Mouse (Mus musculus) heart, adult 8-10 months (tissue): ENCODE results near the gene Jak3. TPM values are rescaled to one million over a fixed set of nuclear protein-coding genes. Genes with fewer than 3 reads are reported as not detected.
"Not testable (repeated sequence)": the region's sequence is repeated elsewhere in the genome, so short reads cannot be mapped to it uniquely, and the experiment has no call there.

ENCODE experiments used
- DNase-seq: peaks from one replicate; pipeline ENCODE4 v3.0.0; 2022; ENCODE audit warnings: low spot score
- total RNA-seq, 4 experiments: library from RNA; stranded (reverse); gene quantifications; 2 replicates each; pipeline ENCODE4 v1.2.4; 2022

Gene Jak3
- total RNA-seq, 4 experiments from 2014 or later, result 6.4 to 10.3 (median 7.6) TPM

DNA sequence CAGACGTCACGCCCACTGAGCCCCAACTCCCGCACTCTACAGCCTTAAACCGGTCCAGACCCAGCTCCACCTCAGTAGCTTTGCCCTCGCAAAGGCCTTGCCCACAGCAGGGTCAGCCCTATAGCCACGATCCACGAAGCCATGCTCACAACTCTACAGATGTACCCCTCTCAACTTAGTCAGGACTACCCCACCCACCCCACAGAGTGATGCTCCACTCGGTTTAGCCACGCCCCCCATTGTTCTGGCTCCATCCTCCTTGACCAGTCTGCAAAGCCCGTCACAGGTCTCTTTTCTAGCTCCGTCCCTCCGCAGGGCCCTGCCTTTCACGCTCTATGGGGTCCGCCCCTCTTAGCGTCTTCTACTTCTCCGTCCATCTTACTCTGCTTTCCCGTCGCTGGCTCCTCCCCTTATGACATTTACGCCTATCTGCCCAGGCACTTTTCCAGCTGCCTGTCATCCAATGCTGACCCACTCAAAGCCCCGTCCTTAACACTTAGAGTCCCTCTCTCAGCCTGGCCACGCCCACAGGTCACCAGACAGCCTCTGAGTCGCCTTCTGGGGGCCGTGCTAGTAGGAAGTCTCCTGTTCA, 10.1 kb downstream of the Jak3 start:
- DNase-seq, result no peak

DNA sequence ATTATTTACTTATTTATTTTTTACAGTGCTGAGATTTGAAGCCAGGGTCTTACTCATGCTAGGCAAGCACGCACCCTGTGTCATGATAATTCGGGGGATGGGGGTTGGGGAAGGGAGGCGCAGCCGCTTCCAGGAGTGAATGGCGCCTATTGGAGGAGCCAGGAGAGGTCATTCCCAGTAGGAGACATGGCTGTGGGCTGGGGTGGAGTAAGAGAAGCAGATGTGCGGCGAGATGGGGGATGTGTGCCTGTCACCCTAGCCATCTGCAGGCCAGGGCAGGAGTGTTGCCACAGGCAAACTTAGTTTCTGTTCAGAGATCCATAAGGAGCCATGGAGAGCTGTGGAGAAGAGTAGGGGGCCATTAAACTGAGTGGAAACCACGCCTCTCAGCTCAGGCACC, 11.5 kb downstream of the Jak3 start:
- no peak for DNase-seq

DNA sequence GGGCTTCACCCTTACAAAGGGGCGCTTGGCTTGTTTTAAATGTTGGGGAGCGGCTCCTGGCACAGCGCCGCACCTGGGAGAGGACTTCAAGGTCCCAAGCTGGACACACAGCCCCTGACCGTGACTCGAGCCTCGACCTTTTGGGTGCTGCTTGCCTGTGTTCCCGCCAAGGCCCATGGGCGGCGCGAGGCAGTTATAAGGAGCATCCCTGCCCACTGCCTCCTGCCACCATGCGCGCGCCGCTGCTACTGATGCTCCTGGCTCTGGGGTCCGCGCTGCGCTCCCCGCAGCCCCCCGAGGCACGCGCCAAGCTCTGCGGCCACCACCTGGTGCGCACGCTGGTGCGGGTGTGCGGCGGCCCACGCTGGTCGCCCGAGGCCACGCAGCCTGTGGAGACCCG, 12.9 kb downstream of the Jak3 start, which contains the start of gene Insl3:
Insl3 (plus strand) TSS at position 187 of the 400 bp plus-strand sequence.
- no peak for DNase-seq

DNA sequence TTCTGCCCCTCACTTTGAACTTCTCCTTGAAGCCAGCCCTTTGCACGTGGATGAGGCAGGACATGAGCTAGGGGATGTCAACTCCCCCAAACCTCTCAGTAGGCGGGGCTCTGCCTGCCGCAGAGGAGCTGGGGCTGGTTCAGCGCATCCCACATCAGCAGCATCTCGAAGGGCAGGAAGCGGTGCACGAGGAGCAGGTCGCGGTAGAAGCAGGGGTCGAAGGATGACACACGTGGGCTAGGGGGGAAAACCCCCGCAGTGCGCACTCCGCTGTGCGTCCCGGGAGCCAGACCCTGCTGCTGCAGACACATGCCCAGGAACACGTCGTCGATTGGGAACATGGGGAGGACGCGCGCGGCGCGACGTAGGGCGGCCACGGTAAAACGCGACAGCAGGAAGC, 16.4 kb downstream of the Jak3 start:
- no peak for DNase-seq

DNA sequence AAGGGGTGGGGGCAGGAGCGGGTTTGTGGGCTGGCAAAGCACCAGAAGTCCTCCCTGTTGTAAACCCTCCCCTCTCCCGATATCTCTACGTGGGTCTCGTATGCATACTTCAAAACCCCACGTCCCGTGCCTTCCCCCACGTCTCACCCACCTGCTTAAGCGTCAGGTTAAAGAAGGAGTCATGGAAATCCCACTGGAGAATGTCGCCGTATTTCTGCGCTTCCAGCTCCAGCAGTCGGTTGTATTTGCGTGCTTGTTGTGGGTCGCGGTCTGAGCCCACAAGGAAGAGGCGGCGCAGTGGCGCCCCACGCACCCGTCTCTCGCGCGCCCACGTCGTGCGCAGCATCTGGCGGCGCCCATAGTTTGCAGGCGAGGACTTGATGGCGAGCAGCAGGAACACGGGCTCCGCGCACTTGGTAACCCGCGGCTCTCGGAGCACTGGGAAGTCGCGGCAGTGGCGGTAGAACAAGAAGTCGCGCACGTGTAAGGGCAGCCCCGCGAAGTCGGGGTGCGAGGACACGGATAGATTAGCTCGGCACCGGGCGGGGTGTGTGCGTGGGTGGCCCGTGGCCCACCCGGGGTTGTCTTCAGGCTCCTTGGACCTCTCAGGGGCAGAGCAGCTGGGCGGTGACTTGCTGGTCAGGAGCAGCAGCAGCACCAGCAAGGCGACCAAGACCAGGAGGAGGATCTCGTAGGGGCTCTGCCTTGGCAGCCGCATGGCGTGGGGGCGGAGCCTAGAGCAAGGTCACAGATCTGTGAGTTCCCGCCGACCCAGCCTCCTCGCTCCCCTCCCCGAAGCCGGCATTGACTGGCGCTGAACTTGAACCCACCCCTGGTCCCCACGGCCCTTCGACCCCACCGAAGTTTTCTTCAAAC, 17.3 kb downstream of the Jak3 start:
- no peak for DNase-seq

DNA sequence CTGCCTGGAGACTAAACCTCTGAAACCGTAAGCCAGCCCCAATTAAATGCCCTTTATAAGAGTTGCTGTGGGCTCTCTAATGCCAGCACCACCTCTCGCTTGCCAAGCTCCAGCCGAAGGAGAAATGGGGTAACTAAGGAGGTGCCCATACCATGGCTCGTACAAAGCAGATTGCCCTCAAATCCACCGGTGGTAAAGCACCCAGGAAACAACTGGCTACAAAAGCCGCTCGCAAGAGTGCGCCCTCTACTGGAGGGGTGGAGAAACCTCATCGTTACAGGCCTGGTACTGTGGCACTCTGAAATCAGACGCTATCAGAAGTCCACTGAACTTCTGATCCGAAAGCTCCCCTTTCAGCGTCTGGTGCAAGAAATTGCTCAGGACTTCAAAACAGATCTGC, 19.4 kb downstream of the Jak3 start:
- DNase-seq, result not testable (repeated sequence)

DNA sequence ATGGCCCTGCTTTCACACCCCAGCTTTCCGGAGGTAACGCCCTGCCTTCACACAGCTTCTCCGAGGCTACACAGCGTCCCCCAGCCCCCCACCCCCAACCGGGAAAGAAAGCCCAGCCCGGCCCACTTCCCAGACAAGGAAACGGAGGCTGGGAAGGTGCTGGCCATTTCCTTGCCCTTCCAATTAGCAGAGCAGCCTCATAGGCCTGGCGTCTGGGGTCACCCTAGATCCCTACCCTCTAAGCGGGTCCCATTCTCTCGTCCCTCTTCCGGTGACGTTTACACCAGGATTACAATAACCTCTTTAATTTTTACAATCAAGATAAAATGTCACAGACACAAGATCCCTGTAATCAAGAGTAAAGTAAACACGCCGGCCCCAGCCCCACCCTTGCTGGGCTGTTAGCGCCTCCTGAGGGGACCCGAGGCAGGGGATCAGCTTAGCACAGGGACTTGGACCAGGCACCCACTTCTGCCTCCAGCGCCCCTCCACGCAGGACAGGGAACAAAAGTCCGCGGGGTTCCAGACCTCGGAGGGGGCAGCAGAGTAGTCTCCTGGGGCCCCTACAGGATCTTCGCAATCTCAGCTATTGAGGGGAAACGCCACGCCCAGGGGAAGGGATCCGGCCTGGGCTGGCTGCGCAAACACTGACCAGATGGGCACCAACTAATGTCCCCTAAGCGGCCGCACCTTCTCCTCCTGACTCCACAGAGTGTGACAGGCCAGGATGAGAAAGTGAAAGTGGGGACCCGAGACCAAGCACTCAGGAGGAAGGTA, 24.6 kb downstream of the Jak3 start:
- DNase-seq, result no peak

DNA sequence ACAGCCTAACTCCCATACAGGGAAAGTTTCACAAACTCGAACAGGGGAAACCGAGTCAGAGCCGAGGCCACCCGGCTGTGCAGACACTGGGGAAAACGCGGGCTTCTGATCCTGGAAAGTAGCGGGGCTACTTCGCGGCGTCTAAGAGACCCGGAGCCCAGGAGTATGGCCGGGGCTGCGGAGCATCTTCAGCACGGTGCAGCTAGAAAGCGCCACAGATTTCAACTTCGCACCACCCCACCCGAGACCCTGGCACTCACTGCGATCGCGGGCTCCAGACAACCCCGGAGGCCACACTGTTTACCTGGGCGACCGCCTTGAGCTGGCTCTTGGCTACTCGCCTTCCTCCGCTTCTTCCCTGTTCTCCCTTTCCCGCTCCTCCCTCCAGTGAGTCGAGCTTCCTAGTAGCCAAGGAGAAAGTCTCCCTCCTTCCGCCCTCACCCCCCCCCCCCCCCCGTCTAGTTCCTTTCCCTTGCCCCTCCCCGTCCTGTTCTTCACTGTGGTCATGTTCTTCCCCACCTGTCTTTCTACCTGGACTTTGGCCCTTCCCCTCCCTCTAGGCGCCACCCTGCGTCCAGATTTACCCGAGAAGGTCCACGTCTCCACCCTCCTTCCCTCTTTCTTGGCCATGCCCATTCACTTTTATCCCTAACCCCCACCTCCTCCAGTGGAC, 25.5 kb downstream of the Jak3 start, which contains the start of gene B3gnt3:
B3gnt3 (minus strand) TSS at position 376 of the 673 bp plus-strand sequence.
- no peak for DNase-seq

DNA sequence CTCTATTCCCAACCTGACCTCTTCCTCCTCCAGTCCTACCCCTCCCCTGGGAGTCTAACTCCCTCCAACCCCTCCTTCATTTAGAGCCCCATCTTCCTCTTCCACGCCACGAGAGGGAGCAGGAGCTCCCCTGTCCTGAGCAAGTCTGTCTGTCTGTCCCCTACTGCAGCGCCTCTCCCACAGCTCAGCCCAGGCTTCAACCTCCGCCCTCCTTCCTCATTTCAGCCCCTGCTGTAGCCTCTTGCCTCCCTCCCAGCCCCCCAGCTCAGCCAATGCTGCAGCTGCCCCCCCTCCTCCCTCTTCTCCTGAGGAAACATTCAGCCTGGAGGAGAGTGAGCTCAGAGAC, 26.0 kb downstream of the Jak3 start:
- no peak for DNase-seq

DNA sequence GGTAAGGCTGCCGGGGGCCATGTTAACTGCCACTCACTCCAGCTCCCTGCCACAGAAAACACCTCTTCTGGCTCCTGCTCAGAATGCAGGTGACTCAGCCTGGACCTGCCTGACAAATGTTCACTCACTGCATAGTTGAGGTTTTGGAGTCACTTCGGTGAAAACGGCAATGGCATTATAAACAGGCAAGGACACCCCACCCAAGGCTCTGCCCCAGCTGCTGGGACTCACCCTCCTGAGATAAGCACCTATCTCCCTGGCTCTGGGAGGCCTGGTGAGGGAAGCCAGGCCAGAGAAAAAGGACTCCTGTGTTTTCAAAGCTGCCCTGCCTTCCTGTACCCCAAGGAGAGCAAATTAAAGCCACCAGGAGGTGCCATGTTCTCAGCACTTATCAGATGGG, 26.8 kb downstream of the Jak3 start:
- DNase-seq, result no peak

DNA sequence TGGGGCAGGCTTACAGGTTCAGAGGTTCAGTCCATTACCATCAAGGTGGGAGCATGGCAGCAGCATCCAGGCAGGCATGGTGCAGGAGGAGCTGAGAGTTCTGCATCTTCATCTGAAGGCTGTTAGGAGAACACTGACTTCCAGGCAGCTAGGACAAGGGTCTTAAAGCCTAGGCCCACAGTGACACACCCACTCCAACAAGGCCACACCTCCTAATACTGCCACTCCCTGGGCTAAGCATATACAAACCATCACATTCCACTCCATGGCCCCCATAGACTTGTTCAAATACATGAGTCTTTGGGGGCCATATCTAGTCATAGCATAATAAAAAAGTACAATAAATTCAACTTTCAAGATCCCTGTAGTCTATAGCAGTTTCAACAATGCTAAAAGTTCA, 27.3 kb downstream of the Jak3 start:
- not testable (repeated sequence) for DNase-seq

DNA sequence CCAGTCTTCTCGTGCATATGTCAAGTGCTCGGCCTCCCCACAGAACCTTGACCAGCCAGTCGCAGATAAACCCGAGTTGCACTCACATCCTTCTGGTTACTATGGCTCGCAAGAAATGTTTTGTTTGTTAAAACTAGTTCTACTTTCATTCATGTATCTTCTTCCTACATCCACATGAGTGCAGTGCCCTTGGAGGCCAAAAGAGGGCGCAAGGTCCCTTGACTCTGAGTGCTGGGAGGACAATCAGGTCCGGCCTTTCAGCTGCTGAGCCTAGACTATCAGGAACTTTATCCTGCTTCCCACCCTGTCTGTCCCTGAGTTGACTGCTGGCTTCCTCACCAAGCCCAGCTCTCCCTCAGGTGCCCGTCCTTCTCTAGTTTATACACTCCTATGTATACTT, 31.8 kb downstream of the Jak3 start:
- no peak for DNase-seq

DNA sequence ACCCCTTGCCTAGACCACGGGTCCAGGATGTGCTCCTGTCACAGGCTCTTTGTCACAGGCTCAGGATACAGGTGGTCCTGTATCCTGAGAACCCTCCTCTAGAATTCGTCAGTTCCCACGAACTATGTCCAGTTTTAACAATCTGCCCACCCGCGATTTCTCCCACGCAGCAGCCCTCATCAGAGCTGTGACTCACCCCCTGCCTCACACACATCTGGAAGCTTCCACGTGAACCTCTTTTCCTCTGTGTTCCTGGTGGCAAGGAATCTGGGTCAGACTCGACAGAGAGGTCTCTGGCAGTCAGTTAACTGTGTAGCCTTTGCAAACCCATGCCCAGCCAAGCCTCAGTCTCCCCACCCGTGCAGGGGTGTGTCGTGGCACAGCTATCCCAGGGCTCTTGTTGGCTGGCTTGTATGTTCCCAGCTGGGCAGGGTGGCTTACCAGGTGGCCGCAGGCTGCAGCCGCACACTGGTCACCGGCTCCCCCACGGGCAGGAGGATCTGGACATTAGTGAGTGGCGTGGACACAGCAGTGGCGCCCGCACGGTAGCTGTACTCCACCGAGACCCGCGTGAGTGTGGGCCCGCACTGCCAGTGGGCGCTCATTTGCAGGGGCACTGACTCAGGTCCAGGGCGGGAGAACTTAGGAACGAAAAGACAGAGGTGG, 33.2 kb downstream of the Jak3 start:
- DNase-seq, result no peak

DNA sequence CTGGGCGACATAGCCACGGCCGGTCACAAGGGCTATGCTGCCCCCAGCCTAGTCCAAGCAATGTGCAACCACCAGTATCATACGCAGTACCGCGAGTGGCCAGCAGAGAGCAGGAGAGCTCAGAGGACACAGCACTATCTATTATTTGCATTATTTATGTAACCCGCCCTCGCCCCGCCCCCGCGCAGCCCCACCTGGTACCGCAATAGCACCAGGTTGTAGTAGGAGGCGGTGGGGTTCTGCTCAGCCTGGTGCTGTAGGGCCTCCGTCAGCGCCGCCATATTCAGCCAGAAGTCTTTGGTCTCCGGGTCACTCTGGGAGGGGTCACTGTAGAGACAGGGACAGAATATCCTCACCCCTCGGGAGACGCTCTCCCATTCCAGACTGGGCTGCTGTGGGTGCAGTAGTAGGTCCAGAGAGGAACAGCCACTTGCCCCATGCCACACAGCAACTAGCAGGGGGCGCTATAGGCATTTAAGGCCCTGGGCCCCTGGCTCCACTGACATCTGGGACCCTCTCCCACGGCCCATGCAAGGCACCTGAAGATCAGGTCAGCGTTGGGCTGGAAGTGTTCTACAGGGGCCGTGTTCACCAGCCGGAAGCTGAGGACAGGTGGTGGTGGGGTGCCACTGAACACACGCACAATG, 33.8 kb downstream of the Jak3 start:
- peak; percentile 73 for DNase-seq

DNA sequence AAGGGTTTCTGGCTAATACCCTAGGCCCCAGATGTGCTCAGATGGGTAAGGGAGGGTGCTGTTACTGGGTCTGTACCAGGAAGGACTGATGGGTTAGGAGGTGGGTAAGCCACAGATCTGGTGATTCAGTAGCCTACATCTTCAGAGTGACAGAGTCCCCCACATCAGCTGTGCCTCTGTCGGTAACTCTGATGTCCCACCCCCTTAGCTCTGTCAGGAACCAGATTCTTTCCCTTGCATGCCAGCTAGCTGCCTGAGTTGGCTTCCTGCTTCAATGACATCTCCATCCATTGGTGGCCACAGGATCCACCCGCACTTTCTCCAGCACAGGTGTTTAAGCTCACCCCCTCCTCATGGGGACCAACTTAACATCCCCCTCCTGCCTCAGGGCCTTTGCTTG, 35.5 kb downstream of the Jak3 start:
- DNase-seq, result no peak

DNA sequence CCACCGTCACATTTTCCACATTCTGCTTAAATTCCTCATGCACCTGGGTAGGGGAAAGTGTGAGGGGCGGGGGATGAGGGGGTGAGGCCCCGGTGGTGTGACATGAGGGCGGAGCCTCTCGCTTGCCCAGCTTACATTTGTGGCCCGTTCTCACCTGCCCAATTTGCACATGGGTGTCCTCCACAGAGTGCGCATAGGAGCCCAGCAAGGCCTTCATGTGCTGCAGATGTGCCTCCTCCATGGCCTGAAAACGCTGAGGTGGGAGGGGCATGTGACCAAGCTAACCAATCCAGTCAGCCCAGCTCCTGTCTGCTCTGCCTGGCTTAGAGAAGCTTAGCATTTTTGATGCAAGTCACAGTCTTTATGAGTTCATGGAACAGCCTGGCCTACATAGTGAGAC, 39.4 kb downstream of the Jak3 start:
- no peak for DNase-seq

DNA sequence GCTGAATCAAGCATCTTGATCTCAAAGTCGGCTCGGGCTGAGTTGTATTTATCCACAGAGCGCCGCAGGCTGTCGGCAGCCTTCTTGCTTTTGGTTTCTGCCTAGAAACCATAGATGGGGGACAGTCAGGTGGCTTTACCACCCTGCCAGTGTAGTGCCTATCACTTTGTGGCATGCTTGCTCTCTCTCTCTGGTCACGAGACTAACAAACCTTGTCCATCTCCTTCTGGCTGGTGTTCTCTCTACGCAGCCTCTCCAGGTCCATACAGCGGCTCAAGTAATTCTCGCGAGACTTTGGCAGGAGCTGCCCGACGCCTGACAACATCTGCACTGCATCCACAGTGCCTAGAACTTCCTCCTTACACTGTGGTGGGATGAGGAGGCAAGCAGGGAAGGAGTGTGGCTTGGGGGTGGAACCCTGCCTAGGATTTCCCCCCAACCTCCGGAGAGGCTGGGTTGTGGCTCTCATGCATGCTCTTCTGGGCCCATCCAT, 40.5 kb downstream of the Jak3 start:
- DNase-seq, result no peak

DNA sequence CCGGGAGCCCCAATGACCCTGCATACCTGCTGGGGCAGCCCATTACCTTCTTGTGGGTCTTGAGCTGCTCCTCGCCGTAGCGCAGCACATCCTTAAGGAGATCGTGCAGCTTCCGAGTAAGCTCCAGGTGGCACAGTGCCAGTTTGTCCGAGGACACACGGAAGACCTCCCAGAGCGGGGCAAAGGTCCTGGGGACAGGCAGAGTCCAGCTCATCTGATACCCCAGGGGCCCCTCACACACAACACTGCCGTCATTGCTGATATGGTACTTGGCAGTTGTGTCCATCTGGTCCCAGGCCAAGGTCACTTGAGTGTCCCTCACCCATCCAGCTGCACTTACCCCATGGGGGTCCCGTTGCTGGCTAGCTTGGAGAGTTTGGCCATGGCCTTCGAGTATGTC, 41.0 kb downstream of the Jak3 start:
- no peak for DNase-seq

DNA sequence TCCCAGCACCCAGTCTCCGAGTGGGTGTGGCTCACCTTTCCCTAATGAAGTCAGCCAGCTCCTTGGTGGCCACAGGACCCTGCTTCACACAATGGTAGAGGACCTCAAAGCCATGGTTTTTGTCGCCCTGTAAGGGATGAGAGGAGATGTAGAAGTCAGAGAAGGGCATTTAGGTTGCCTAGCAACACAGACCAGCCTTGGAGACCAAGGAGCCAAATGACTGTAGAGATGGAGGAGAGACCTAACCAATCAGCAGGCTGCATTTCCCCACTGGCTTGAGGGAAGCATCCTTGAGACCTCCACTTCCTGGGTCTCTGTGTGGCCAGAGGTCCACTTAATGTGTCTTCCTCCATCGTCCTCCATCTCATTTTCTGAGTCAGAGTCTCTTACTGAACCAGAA, 42.2 kb downstream of the Jak3 start:
- DNase-seq, result no peak

DNA sequence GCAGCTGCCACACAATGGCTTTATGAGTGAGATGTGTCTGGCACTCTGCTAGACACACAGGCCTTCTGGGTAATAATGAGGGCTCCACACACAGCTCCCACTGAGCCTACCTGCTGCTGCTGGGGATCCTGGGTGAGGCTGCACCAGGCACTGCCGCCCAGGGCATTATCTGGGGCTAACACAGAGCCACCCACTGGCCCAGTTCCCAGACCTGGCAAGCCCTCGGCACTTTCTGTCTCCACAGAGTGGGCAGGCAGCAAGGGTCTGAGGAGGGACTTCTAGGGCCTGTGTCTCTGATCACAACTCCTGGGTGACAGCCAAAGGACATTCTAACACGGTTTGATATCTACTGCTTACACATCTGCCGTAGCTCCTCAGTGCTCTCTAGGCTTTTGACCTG, 43.1 kb downstream of the Jak3 start:
- no peak for DNase-seq
